Mouse (Mus musculus) spleen, adult 2 months (tissue): Measurements from ENCODE around the gene Maml3. TPM values are rescaled to one million over a fixed set of nuclear protein-coding genes. Genes with fewer than 3 reads are reported as not detected.

ENCODE experiments used
- DNase-seq, 2 experiments: peaks; one replicate each; pipeline versions ENCODE4 v3.0.0 to v3.0.0-alpha.2; 2012 to 2021; ENCODE audit warnings: low spot score in 2 of 2, low read depth in 1 of 2
- H3K27ac ChIP-seq: fragments of 200-500 bp; 2 replicates; pipeline ENCODE4 v1.5.1; 2012; ENCODE audit warnings: low read length, inconsistent platforms; ENCODE audit not compliant: insufficient read depth
- H3K27me3 ChIP-seq: fragments of 200-500 bp; 2 replicates; pipeline ENCODE4 v1.6.1; 2012; ENCODE audit warnings: mild to moderate bottlenecking, moderate library complexity, low read length, inconsistent platforms; ENCODE audit not compliant: control insufficient read depth, insufficient read depth
- H3K36me3 ChIP-seq: fragments of 200-500 bp; 2 replicates; pipeline ENCODE4 v1.6.1; 2012; ENCODE audit warnings: mild to moderate bottlenecking, low read length, inconsistent platforms; ENCODE audit not compliant: control insufficient read depth, insufficient read depth
- H3K4me1 ChIP-seq: fragments of 200-500 bp; 2 replicates; pipeline ENCODE4 v1.6.1; 2011; ENCODE audit warnings: inconsistent platforms; ENCODE audit not compliant: control insufficient read depth, insufficient read depth, insufficient read length
- H3K4me3 ChIP-seq: fragments of 200-500 bp; 2 replicates; pipeline ENCODE4 v1.5.1; 2011; ENCODE audit warnings: mild to moderate bottlenecking, inconsistent platforms; ENCODE audit not compliant: insufficient read depth, insufficient read length; ENCODE audit errors: extremely low read depth
- CTCF ChIP-seq: fragments of 200-500 bp; IDR thresholded peaks from 2 replicates; pipeline ENCODE4 v1.5.1; 2011; ENCODE audit warnings: mild to moderate bottlenecking, inconsistent platforms; ENCODE audit not compliant: insufficient read depth, insufficient read length, insufficient replicate concordance; ENCODE audit errors: extremely low read depth
- POLR2A ChIP-seq: fragments of 200-500 bp; IDR thresholded peaks from 2 replicates; pipeline ENCODE4 v1.6.1; 2011; ENCODE audit warnings: low read depth, low read length, inconsistent platforms
- WGBS: fragments of 180-500 bp; shearing (Covaris S2); methylation state at CpG from one replicate; pipeline ENCODE4 v1.1.7; 2018; 5-methylcytosine and 5-hydroxymethylcytosine counted together
- polyA plus RNA-seq: library from polyadenylated mRNA; depleted of rRNA; stranded (reverse); fragments of >200 nt; gene quantifications from 2 replicates; pipeline ENCODE4 v1.2.3, GENCODE M21; 2012

The Maml3 gene
- polyA plus RNA-seq, 1 experiment: 2.7 TPM

DNA sequence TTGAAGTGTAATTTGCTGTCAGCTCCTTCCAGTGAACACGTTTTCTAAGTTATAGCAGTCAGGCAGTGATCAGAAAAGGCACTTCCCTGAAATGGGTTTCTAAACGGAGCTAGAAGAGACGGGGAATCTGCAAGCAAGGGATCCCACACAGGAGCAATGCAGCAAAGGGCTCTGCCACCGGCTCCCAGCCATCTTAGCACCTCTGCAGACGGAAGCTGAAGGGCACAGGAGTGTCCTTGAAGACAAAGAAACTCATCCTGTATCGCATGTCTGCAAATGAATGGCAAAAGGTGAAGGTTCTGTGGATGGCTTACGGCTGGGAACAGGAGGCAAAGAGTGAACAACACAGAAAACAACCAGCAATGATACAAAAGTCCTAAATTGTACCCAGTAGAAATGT lies 319.1 kb downstream of the Maml3 start:
- H3K4me1 ChIP-seq: peaks cover 9% of the 10 kb centered on the region; the same call in 1 of the 2 replicates
- H3K27ac ChIP-seq: no peak overlapping the region
- no peak overlapping the region for H3K4me3 ChIP-seq
- WGBS: 91% methylated on average over 7 of the region's 7 CpGs
- DNase-seq: no peak
- TF ChIP-seq POLR2A (no peak), CTCF (no peak)
- H3K27me3 ChIP-seq: no peaks in the 10 kb centered on the region
- H3K36me3 ChIP-seq: no peaks in the 10 kb centered on the region

DNA sequence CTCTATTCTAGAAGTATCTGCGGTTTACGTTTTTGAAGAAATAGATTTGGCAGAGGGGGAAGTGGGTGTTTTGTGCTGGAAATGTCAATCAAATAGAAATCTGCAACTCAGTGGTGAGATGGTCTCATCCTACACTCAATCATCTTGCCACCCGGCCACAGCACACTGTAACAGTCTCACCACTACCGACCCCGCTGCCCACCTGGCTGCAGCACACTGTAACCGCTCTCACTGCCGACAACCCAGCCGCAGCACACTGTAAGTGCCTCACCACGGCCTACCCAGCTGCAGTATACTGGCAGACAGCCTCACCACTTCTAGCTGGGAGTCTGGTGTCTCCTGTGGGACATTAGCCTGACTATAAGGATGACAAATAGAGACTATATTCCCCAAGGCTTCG lies 322.7 kb downstream of the Maml3 start:
- Histone ChIP-seq H3K4me1 (no peaks in the 10 kb centered on the region; the same call in 1 of the 2 replicates), H3K36me3 (no peaks in the 10 kb centered on the region), H3K27me3 (no peaks in the 10 kb centered on the region), H3K27ac (no peak overlapping the region), H3K4me3 (no peak overlapping the region)
- no peak for TF ChIP-seq POLR2A
- no peak for TF ChIP-seq CTCF
- 32% methylated on average over 10 of the region's 10 CpGs for WGBS
- DNase-seq: no peak

DNA sequence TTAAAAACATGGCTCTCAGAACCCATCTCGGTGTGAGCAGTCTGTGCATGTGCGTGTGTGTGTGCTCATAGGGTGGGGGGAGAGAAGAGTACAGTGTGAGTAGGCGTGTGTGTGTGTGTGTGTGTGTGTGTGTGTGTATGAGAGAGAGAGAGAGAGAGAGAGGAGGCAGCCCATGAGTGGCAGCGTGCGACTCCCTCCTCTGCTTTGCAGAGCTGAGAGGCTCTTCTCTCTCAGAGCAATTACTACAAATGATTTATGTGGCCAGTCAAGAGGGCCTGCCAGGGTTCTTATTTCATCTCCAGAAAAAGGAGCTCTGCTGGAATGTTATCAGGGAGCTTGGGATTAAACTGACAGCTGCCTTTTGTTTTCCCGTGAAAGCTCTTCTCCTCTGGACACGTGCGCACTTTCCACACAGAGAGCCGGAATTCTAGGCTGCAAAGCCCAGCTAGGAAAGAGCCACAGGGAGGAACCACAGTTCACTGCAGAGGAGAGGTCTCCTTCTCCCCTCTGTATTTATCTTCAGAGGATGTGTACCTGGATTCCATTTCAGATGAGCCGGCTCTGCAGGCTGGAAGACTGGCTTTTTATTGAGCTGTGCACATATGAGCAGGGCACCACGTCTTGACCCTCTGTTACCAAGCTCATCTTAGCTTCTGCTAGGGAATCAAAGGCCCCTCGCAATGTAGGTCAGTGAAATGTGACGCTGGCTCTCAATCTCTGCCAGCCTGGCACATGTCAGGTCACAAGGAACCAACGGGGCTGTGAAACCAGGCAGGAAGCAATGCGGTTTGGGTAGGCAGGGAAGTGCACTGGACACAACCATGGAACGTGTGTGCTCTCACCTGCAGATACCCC lies 325.9 kb downstream of the Maml3 start:
- Histone ChIP-seq H3K36me3 (no peaks in the 10 kb centered on the region), H3K27me3 (no peaks in the 10 kb centered on the region), H3K4me1 (no peaks in the 10 kb centered on the region; the same call in 1 of the 2 replicates), H3K4me3 (no peak overlapping the region), H3K27ac (no peak overlapping the region)
- TF ChIP-seq POLR2A: no peak
- TF ChIP-seq CTCF: no peak
- WGBS: 71% methylated on average over 16 of the region's 16 CpGs
- no peak for DNase-seq

DNA sequence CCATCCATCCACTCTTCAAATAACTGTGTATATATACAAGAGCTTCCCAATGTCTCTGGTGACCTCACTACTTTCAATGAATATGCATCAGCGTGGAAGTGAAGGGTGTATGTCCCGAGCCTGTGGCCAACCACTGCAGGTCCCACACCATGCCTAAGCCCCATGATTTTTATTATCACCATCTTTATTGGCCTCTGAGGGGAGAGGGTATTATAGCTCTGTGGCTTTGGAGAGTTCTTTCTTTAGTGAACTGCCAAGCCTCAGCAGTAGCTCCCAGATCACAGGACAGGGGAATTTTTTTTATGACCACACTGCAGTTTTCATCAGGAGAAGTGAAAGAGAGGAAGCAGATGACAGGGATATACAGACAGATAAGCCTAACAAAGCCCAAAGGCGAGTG lies 326.7 kb downstream of the Maml3 start:
- Histone ChIP-seq H3K27me3 (no peaks in the 10 kb centered on the region), H3K4me1 (no peaks in the 10 kb centered on the region; the same call in 1 of the 2 replicates), H3K4me3 (no peak overlapping the region), H3K36me3 (no peaks in the 10 kb centered on the region), H3K27ac (no peak overlapping the region)
- no peak for TF ChIP-seq CTCF
- no peak for TF ChIP-seq POLR2A
- DNase-seq: no peak
- WGBS: 62% methylated on average over 3 of the region's 3 CpGs

DNA sequence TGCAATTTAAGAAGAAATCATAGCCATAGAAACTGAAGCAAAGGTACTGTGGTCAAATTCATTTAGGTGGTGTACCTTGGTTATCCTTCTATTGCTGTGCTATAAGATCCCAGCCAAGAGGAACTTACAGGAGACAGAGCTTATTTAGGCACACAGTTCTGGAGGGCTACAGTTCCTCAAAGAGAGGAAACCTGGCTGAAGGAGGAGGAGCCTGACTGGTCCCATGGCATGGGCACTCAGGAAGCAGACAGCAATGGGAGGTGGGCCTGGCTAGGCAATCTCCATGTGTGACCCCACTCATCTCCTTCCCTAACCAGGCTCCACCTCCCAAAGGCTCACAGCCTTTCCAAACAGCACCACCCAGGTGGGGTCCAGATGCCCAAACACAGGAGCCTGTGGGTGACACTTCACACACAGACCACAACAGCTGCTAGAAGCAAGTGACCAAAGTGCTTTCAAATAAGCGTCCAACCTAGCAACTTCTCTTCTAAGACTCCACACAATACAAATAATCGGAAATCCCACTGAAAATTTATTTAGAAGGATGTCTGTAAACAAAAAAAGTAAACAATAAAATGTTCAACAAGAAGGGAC lies 328.8 kb downstream of the Maml3 start:
- no peak overlapping the region for H3K4me3 ChIP-seq
- no peaks in the 10 kb centered on the region for H3K36me3 ChIP-seq
- no peaks in the 10 kb centered on the region for H3K27me3 ChIP-seq
- WGBS: 64% methylated on average over 2 of the region's 2 CpGs
- no peak overlapping the region for H3K27ac ChIP-seq
- TF ChIP-seq POLR2A (no peak), CTCF (no peak)
- H3K4me1 ChIP-seq: no peaks in the 10 kb centered on the region
- DNase-seq: no peak

DNA sequence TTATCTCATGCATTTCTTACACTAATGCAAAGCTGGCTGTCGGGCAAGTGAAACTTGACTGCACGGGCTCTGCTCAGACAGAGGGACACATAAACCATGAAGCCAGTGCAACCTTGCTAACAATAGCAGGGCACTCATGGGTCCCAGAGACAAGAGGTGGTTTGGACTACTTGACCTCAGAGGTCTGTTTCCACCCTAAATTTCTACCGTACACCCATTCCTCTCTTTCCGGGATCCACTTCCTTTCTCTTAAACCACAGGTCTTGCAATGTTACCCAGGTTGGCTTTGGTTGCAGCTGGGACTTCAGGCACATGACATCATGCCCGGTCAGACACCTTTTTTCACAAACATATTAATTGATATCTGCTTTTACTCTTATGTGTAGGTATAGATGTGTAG lies 331.3 kb downstream of the Maml3 start:
- no peaks in the 10 kb centered on the region for H3K36me3 ChIP-seq
- no peaks in the 10 kb centered on the region for H3K27me3 ChIP-seq
- no peaks in the 10 kb centered on the region for H3K4me1 ChIP-seq
- no peak overlapping the region for H3K4me3 ChIP-seq
- no peak for DNase-seq
- no peak for TF ChIP-seq CTCF
- TF ChIP-seq POLR2A: no peak
- no peak overlapping the region for H3K27ac ChIP-seq
- 18% methylated on average over 5 of the region's 5 CpGs for WGBS
